Mouse (Mus musculus) testis, postnatal 14 days (tissue): ENCODE data around the gene Plppr1.
"Not testable (repeated sequence)": the region's sequence is repeated elsewhere in the genome, so short reads cannot be mapped to it uniquely, and the experiment has no call there.

Experiments used
- DNase-seq: peaks from one replicate; pipeline ENCODE4 v3.0.0; 2021; ENCODE audit warnings: low spot score

The Plppr1 gene

GRCm38 (mm10) chr4:49233032-49233406 lies 173.9 kb downstream of the Plppr1 start:
- DNase-seq, result no peak

- DNase-seq, result no peak
Observed at GRCm38 (mm10) chr4:49238111-49238510, 179.0 kb downstream of the Plppr1 start.

DNA sequence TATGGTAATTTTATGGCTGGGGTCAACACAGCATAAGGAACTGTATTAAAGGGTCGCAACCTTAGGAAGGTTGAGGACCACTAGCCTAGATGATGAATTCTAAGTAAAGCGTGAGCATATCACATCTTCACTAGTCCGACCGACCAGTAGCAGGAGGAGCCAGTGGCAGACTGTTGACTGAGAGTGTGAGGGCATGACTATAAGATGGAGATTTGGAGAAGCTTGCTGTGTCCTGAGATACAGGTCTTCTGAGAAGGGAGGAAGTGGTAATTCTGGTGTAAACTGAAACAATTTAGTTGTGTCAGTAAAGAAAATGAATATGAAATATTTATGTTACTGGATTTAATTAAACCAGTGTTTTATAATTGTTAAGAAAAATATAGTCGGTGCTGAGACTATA lies 180.4 kb downstream of the Plppr1 start:
- no peak for DNase-seq

GRCm38 (mm10) chr4:49244791-49245190 lies 185.7 kb downstream of the Plppr1 start:
- DNase-seq, result no peak

DNA sequence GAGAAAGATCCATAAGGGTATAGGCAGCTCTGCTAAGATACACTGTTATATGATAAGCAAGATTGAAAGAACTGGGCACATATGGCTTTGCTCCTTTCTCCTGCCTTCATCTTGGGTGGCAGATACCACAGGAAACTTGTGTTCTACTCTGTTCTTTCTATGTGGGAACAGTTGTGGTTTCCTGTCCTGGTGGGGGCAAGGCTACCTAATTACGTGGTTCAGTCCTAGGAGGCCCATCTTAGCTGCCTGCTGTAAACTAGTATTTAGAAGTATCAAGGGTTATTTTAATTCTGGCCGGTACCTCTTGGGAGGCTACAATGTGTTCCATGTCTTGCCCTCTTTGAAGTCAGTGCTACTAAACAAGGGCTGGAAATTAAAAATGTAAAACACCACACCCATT lies 186.2 kb downstream of the Plppr1 start:
- DNase-seq, result no peak

DNA sequence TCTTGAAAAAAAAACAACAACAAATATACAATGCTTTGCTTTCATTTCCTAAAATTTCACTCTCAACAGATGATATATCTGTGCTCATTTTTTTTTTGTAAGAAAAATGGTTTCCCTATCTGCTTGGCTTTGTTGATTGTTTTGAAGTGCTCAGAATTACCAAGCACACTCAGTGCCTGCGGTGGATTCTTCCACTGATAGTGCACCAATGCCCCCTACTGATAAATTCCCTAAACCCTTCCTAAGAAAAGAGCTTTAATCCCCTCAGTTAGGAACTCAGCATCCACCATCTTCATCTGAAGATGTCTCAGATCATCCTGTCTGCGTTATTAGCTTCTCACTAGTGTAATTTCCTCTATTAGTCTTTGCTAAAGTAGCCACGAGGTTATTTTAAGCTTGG lies 192.2 kb downstream of the Plppr1 start:
- DNase-seq, result no peak

DNA sequence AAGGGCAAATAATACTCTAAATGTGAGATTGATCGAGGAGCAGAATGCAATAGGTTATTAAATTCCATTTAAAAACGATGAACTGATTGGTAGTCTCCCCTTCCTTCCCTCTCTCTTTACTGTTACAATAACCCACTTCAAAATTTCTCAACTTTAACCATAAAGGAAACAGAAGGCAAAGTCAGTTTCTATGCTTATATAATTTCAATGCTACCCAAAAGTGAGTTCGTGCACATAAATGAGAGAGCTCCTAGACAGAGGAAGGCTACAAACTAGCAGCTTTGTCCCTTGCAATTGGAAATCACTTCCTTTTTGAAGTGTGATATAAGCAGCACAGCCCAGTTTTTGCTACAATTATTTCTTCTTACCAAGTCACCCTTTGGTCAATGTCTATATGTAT lies 193.1 kb downstream of the Plppr1 start:
- no peak for DNase-seq

DNA sequence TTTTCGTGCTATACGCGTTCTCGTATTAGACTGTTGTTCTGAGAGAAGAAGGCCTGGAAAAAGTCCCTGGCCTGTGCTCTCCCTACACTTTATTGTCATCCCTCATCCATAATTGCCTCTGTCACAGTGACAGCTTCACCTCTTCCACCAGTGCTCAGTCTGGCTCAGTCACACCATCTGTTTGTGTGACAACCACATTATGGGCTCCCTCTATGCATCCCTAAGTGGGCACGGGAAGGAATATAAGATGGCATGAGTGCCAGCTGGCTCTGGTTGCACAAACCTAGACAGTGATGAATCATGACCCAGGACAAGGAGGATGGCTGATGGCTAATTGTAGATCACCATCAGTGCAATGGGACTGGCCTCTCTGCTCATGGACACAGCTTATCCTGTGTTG lies 219.4 kb downstream of the Plppr1 start:
- DNase-seq, result no peak

- no peak for DNase-seq
Observed at GRCm38 (mm10) chr4:49284692-49285291, 225.7 kb downstream of the Plppr1 start.

- DNase-seq, result no peak
Observed at GRCm38 (mm10) chr4:49285340-49286196, 226.5 kb downstream of the Plppr1 start.

DNA sequence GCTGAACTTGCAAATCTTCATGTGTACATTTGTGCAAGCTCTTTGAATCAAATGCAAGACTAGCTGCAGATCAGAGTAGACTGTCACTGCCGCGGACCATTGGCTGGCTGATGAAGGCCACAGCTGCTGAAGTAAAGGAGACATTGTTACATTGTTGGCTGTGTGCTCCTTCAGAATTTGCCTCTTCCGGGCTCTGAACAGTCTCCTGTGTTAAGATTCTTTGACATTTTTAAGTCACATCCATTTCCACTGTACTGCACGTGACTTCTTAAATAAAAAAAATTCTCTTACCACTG lies 227.1 kb downstream of the Plppr1 start:
- peak; percentile 13 for DNase-seq

DNA sequence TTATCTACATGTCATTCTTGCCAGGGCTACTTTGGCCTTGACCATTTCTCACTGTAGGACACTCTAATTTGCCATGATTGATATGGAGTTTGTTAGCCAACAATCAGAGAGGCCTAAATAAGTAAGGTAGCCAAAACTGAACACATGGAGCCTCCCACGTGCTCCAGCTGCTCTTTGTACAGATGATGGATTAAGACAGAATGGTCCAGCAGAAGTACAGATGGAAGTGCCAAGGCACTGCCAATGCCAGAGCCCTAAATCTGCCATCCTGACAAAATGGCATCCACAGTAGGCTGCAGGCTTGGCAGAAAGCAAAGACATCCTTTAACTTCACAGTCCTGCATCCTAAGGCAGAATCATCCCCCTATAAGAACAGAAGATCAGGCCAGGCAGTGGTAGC lies 237.4 kb downstream of the Plppr1 start:
- no peak for DNase-seq

- no peak for DNase-seq
Observed at GRCm38 (mm10) chr4:49299576-49299975, 240.5 kb downstream of the Plppr1 start.

- DNase-seq, result no peak
Observed at GRCm38 (mm10) chr4:49321903-49322635, 263.0 kb downstream of the Plppr1 start.

DNA sequence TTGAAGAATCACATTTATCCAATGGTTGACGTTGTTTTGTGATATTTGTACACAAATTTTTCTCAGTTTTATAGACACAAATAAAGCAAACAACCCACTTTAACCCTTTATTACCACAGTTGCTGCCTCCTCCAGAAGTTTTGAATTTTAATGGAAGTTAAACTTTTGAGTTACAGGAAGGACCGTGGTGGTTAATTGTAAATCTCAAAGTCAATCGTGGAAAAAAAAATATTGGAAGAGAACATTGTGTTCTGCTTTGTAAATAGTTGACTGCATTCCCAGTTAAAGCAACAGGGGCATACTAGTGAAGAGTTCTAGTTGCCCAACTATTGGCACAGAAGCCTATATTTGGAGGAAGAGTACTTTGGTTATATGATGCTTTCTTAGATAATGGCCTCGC lies 278.9 kb downstream of the Plppr1 start:
- not testable (repeated sequence) for DNase-seq

DNA sequence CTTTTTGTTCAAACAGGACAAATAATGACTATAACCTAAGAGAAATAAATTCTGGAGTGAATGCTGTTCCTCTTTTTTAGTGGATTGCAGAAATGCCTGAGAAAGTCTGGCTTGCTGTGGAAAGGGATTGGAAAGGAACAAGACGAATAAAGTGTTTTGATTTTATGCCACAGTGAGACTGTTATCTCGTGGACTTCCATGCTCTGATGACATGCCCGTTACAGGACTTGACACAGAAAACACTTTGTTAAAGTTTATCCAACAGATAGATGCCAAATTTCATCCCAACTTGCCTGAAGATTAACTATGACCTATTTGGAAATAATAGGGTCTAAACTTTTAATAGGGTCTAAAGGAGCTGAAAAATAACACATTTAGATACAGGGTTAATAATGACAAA lies 281.0 kb downstream of the Plppr1 start:
- not testable (repeated sequence) for DNase-seq

DNA sequence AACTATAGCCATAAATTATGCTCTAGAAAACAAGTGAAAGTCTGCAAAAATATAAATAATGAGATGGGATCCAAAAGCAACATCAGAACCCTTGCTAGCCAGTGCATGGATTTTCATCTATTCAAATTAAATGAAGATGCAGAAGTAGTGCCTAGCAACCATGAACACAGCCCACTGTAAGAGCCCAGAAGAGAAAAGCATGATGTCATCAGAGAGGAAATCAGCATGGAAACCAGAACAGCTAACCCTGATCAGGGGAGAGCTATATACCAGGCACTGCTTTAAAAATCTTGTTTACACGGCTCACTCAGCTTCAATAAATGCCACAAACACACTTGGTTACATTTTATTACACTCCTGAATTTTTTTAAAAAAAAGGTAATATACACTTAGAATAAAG lies 288.9 kb downstream of the Plppr1 start:
- DNase-seq, result not testable (repeated sequence)

DNA sequence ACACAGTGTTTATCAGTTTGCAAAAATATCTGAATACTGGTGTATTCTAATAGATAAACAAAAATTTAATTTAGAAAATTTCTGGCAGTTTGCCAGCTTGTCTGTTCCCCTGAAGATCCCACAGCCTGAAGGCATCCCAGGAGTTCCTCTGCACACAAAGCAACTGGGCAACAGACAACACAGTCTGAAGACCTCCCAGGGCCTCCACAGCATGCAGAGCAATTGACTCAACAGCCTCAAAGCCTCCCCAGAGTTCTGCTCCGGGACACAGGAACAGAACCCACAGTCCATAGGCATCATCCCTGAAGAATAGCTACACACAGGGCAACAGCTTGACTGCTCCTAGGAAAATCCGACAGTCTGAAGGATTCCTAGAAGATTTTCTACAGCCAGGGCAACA lies 289.6 kb downstream of the Plppr1 start:
- no peak for DNase-seq

- no peak for DNase-seq
Observed at GRCm38 (mm10) chr4:49350470-49350869, 291.4 kb downstream of the Plppr1 start.

DNA sequence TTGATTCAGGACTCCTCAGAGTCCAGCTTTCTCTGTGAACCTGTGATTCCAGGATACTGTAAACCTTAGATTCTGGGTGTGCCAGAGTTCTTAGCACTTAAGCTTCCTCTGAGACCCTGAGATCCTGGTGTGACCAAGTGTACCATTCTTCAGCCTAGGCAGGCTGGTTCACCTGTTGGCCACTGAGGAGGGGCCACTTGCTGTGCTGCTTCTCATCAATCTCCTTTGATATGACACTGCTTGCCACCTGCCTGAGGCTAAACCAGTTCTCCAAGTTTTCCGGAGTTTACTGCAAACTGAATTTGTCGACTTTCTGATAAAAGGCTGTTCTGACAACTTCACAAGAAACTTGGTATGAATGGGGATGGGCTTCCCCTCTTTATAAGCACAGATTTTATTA lies 298.0 kb downstream of the Plppr1 start:
- DNase-seq, result no peak

DNA sequence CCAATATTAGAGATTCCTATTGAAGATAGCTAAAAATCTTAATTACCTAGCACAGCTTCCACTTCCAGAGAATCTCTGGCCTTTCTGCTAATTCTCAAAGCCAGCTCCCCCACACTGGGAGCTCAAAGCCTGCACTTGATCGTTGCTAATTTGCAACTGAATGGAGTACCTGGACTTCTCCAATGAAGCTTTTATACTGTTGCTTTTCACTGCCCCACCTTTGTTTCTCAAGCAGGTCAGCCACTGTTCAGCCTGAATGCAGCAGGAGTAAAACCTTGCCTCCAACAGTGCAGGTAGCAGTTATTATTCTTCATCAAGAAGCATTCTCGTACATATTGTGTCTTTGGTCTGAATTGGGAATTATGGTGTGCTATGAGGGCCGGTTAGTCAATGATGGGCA lies 309.0 kb downstream of the Plppr1 start:
- DNase-seq, result not testable (repeated sequence)

- DNase-seq, result not testable (repeated sequence)
Observed at GRCm38 (mm10) chr4:49383576-49384318, 324.7 kb downstream of the Plppr1 start.

DNA sequence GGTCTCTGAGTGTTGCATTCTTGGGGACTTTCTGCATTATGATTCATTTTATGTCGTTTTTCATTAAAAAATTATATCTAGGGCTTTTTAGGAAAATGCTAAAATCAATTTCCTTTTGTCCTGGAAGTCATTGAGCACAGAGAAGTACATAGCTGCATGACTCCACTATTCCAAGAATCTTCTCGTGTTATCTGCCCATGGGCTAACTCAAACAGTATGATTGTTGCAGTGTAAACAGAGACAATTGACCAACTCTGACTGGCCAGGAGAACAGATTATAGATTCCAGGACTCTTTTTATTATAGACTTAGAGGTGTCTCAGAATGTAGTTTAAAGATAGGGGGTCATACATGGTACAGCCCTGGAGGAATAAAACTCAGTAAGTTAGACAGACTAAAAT lies 327.8 kb downstream of the Plppr1 start:
- DNase-seq, result no peak
